Mouse (Mus musculus) T-helper 1 cell (primary cell): ENCODE results near the gene Aaed1.

ENCODE experiments used
- in situ Hi-C: fragments of 300-600 bp; cut with MboI, MseI; formaldehyde crosslinking; loops from one replicate; pipeline ENCODE4 v1.15.1; 2025; ENCODE audit warnings: high pct_unique_total_duplicates

The Aaed1 gene

DNA sequence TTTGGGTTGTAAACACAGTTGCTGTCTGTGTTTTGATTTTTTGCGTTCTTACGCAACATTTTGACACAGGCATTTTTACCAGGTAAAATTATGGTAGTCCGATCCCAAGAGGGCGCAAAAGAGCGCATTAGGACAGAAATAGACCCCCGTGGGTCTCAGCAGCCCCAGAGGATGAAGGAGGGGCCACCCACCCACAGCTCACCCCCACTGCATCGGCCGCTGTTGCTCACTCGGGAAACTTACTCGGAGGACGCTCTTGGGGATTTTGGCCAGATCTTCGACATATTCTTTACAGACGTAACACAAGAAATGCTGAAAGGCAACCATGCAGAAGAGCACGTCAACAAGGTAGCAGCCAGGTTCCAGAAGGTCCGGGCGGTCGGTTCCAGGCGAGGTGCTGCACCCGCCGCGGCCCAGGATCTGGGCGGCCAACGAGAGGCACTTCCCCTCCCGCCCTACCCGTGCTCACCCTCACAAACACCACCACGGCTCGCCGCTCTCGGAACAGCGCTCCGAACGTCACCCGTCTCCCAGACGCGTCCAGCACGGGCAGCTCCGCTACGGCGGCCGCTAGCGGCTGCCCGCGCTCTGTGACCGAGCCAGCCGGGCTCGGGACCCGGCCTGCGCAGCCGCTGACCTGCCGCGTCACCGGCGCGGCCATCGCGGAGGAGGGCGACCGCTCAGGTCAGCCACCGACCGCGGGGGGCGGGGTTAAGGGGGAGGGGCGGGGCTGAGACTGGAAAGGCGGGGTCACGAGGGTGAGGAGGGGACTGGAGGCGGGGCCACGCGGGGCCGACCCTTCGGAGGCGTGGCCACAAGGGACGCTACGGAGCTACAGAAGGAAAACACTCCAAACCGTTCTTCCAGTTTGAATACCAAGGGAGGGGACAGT, at the start of gene Aaed1:
Gene Aaed1, minus strand, starts transcription at position 687 of the 892 bp plus-strand sequence.
- in situ Hi-C loops, result loop anchor here (5.0 to 25.0 kb wide), 2 partner anchors 40 to 800 kb away; partner anchors contain the start of gene Mfsd14b

DNA sequence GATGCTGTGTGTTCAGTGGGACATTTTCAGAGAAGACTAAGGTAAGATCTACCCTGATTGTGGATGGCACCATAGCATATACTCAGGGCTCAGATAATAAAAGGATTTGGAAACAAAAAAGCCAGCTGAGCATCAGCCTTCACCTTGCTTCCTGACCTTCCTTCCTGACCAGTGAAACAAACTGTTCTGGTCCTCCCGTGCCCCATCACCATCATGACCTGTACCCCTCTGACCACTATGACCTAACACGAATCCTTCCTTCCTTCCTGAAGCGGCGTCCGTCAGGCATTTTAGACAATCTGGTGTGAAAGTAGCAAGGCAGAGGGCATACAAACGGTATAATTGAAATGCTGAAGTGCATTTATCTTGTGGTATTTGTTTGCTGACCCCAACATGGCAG, 49.6 kb upstream of the Aaed1 start:
- in situ Hi-C loops, result no loop called here

DNA sequence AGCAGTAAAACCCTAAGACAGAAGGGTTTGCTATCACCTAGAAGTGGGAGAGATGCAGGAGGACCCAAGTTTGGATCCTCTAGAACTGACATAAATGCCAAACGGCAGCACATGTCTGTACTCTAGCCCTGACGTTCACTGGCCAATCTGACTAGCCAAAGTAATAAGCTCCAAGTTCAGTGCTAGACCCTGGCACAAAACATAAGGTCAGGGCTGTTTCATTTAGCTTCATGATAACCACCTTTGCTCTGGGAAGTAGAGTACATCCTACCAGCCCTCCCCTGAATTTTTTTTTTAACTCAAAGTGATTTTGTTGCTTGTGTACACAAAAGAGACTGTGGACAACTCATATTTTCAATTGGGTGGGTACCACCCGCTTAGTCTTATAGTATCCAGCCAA, 48.5 kb upstream of the Aaed1 start:
- in situ Hi-C loops, result no loop called here

DNA sequence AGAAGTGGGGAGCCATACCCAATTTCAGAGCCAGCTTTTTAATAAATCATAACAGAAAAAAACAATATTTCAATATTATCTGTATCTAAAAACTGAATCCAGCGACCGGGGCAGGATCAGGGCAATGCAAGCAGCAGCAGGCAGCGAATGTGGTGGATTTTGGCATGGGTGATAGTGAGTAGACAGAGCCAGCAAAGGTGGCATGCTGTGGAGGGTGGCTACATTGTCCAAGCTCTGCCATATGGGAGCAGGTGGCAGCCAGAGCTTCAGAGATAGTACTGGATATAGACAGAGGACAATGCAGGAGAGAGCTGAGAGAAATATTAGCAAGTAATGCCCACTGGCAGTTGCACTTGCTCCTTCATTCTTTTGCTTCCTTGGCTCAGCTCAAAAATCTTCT, 47.2 kb upstream of the Aaed1 start:
- in situ Hi-C loops, result no loop called here

DNA sequence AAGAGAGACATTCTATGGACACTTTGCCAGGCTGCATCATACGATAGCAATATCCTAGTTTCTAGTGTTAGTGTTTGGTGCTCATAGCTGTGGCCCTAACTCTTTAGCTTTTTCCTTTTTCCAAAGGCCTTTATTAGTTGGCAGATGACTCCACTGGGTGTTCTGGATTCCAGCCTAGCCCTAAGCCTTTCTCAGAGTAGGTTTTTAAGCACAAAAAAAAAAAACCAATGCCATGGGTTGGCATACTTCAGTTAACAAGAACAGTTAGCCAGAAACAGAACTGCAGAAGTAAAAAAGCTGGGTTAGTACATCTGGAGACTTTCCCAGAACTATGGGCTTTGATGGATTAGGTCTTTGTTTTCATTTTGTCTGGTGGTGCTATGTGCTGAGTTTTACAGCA, 46.0 kb upstream of the Aaed1 start:
- in situ Hi-C loops, result no loop called here

DNA sequence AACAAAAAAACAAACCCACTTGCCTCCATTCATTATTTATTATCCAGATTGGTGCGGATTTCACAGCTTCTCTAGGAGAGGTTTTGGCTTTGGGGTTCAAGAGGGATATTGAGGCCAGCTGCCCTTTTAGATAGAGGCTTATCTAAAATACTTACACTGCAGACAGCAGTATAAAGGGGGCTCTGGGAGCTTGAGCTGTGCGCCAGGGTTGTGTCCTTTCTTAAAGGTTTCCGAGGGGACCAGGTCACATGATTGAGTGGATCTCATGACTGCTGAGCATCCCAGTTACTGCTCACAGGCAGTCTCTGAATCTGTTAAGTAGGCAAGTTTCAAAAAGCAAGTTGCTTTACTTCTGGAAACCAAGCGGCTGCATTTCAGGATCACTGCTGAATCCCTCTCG, 44.9 kb upstream of the Aaed1 start:
- in situ Hi-C loops, result no loop called here

DNA sequence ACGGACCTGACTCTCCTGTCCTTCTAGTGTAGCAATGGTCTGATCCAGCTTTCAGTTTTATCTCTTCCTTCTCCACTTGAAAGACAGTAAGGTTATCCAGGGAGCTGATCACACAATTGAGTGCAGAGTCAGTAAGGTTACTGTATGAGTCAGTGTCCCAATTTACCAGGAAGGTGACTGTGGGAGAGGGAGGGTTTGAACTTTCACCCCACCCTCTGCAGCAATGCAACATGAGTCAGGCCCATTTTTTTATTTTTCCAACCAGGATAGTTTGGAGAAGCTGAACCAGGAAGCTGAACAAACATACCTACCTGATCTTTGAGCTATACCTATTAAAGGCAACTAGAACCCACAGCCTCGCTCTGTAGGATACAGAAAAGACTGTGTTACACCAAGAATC, 37.0 kb upstream of the Aaed1 start:
- in situ Hi-C loops, result no loop called here

DNA sequence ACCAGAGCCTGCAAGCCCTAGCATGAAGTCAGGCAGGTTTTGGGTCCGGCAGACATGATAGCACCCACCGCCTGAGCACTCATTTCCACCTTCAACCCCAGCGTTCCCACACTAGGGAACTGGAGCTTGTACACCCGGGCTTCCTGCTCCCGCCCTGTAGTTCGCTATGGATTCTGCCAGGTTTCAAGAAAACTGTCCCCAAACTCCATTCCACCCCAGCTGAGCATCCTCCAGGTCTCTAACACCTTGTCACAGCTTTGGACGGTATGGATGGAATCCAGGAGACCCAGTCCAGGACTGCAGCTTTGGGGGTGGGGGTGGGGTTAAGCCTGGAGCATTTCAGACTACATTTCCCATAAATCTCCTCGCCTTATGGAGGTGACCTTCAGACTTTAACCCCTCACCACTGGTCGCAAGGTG, 31.6 kb upstream of the Aaed1 start:
- in situ Hi-C loops, result no loop called here

DNA sequence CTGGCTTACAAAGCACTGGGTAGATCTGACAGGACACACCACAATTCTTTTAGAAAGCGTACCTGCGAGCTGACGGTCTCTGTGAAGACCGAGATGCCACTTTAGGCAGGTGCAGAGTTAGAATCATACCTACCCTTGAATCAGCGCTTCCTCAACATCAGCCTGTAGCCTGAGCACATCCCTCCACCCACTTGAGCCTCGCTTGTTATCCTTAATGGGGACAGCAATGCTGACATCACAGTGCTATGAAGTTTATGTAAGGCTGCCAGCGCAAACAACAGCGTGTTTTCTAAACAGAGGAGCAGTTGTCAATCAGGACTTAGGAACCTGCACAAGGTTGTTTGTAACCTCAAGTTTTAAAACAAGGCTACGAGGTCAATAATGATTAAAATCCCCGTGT, 31.1 kb upstream of the Aaed1 start:
- in situ Hi-C loops, result no loop called here

DNA sequence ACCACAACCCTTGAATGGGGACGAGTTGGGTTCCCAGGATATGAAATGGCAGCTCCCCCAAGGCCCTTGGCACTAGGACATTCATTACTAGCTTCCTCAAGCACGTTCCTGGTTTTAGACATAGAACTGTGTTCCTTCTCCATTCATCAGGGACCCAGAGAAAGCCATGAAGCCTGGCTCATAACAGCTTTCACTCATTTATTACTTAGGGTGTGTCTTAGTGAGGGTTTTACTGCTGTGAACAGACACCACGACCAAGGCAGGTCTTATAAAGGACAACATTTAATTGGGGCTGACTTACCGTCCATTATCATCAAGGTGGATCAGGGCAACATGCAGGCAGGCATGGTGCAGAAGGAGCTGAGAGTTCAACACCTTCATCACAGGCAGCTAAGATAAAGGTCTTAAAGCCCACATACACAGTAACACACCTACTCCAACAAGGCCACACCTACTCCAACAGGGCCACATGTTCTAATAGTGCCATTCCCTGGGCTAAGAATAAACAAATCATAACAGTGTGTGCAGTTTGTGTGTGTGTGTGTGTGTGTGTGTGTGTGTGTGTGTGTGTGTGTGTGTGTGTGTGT, 23.1 kb upstream of the Aaed1 start:
- in situ Hi-C loops, result no loop called here

DNA sequence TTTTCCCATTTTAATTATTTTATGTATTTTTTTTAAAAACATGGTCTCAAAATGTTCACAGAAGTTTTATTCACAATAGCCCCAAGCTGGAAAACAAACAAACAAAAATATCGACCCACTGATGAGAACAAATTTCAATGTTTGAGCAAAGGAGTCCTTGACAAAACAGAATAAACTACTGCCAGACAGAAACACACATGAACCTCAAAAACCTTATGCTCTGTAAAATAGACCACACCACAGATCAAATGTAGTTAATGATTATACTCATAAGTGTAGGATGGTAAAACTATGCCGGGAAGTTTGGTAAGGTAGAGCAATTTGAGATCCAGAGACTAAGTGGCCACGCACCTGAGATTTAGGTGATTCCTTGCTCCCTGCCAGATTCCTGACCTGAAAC, 20.6 kb upstream of the Aaed1 start:
- in situ Hi-C loops, result no loop called here

DNA sequence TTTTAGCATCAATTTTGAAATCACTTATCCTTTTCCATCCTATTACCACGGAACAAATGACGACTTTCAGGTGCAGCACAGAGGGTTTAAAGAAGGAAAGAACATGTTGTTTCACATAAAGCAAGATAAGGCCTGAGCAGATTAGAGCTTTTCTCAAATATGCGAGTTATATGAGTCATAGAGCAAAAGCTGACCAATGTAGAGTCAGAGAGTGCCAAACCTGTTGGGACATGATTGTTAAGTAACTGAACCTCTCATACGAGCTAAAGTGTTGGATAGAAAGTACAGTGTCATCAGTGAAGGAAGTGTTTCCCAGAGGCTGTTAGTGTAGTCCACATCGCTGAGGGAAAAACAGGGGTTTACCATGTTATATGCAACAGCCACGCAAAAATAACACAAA, 19.8 kb upstream of the Aaed1 start:
- in situ Hi-C loops, result no loop called here

DNA sequence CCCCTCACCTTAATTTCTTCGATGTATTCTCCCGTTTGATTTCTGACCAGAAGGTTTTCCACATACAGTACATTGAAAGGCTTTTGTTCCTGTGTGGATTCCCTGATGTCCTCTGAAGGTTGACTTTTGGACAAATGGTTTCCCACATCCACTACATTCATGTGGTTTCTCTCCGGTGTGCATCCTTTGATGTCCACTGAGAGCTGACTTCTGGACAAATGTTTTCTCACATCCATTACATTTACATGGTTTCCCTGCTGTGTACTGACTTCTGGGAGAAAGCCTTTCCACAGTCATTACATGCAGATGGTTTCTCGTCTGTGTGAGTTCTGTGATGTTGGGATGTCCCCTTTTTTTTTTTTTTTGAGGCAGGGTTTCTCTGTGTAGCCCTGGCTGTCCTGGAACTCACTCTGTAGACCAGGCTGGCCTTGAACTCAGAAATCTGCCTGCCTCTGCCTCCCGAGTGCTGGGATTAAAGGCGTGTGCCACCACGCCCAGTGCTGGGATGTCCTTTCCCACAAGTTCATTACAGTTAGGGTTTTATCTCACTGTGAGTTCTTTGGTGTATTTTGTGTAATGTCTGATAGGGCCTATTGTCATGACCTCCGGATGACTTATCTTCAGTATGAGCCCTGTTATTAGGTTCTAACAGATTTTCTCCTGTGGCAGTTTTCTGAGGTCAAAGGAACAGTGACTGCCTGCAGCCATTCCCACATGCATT, 10.2 kb upstream of the Aaed1 start:
- in situ Hi-C loops, result loop anchor here (25.0 kb wide), 1 partner anchor 790 kb away; the partner anchor contains the start of gene Mfsd14b

DNA sequence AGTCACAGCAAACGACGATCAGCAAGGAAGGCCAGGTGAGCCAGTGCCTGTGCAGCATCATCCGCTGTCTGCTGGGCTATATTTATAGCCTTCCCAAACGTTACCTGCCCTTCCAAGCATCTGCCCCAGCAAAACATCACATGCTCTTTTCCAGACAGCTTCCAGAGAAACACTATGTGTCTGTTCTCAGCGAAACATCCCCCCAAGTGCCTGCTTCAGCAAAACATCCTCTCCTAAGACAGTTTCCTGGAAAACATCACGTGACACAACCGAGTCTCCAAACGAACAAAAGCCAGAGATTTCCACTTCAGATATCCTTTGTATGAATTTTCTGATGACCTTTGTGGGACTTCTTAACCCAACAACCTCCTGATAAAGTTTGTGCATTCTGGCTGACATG, 7.8 kb upstream of the Aaed1 start:
- in situ Hi-C loops, result loop anchor here (25.0 kb wide), 1 partner anchor 792 kb away; the partner anchor contains the start of gene Mfsd14b

DNA sequence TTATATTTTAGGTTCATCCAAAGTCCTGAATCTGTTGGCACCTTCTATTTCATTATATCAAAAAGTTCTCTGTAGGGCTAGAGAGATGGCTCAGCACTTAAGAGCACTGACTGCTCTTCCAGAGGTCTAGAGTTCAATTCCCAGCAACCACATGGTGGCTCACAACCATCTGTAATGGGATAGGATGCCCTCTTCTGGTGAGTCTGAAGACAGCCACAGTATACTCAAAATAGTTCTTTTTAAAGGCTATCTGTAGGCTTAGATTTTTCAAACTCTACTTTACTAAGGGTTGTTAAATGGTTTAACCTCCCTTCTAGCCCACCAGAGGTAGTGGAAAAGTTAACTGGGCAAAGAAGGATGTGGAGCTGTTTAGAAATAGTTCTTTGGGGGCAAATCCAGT, 7.3 kb upstream of the Aaed1 start:
- in situ Hi-C loops, result loop anchor here (5.0 to 25.0 kb wide), 3 partner anchors 58 to 793 kb away; partner anchors contain the start of gene Mfsd14b

DNA sequence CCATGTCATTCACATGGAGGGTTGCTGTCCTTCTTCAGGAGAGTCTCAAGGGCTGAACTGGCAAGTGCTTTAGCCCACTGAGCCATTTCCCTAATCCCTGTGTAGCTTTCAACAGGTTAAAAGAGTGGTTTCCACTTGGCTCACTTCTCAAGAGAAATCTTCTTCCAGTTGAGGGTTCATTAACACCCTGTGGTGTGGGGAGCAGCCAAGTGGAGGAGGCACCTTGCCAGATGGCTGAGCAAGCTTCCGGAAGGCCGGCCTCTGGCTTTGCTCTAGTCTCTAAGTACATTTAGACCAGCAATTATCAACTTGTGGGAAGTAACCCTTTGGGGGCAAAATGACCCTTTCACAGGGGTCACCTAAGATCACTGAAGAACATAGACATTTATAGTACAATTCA, 5.8 kb upstream of the Aaed1 start:
- in situ Hi-C loops, result loop anchor here (5.0 to 25.0 kb wide), 3 partner anchors 59 to 794 kb away; partner anchors contain the start of gene Mfsd14b

DNA sequence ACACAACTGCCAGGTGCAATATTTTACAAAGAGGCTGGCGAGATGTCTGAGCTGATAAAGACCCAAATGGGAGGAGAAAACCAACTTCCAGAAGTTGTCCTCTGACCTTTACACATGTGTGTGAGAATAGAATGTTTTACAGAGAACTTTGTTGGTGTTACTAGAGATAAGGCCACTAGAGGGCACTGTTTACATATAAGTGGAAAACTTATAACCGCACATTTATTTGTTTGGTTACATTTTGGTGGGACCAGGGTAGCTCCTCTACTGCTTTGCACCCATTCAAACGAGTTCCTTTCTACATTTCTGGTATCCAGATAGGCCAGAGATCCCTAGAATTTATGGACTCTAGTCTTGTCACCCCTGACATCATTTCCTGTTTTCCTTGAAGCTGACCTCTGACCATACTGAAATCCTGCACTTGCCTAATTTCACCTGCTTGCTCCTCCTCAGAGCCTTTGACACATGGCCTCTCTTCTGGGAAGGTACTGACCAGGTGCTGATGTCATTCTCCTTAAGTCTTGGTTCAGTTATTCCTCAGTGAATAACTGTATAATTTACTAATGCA, 3.1 kb upstream of the Aaed1 start:
- in situ Hi-C loops, result loop anchor here (5.0 to 25.0 kb wide), 3 partner anchors 62 to 797 kb away; partner anchors contain the start of gene Mfsd14b

DNA sequence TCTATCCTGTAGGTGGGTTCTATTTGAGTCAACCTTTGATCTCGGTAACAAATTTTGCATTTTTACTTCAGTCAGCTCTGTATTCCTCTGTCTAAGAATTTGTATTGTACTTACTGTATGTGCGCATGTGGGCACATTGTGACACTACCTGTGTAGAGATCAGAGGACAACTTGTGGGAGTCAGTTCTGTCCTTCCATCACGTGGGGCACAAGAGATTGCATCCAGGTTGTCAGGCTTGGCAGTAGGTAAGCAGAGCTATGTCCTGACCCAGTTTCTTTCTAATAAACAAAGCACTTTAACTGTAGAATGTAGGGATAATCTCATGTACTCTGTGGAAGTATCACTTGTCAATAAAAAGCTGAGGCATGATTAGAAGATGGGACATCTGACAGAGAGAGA, 1.5 kb upstream of the Aaed1 start:
- in situ Hi-C loops, result loop anchor here (5.0 to 25.0 kb wide), 2 partner anchors 42 to 798 kb away; partner anchors contain the start of gene Mfsd14b

DNA sequence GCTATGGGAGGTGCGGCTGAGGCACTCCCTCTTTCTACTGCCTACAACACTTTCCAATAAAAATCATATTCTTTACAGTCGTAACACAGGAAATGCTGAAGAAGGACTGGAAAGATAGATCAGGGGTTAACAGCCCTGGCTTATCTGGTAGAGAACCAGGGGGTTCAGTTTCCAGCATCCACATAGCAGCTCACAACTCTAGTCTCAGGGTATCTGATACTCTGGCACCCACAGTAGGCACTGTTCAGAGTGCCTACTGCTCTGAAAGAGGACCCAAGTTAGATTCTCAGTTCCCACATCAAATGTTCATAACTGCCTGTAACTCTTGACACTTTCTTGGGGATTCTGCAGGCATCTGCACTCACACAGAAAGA, 393 bp upstream of the Aaed1 start:
- in situ Hi-C loops, result loop anchor here (5.0 to 25.0 kb wide), 2 partner anchors 41 to 799 kb away; partner anchors contain the start of gene Mfsd14b

DNA sequence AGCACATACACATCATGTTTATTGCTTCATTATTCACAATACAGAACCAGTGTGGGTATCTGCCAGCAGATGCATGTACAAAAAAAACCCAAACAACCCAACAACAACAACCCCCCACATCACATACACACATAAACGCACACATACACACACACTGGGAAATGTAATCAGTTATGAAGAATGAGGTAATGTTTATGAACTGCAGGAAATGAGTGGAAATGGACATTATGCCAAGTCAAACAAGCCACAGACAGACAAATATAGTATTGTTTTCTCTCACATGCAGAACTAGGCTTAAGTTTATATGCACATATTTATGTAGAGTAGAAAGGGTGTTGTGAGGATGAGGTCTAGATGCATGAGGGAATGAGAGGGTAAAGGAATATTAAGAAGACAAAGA, 1.2 kb downstream of the Aaed1 start:
- in situ Hi-C loops, result loop anchor here (5.0 to 25.0 kb wide), 2 partner anchors 39 to 801 kb away; partner anchors contain the start of gene Mfsd14b

DNA sequence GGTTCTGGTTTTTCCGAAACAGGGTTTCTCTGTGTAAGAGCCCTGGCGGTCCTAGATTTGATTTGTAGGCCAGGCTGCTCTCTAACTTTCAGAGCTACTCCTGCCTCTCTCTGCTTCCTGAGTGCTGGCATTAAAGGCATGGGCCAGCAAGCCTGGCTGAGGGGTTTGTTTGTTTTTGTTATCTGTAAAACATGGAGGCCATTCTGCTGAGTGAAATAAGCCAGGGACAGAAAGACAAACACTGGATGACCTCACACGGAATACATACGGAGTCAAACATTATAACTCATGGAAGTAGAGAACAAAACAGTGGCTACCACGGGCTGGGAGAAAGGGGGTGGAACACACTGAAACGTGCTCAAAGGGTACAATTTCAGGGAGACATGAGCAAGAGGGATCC, 1.9 kb downstream of the Aaed1 start:
- in situ Hi-C loops, result loop anchor here (5.0 to 25.0 kb wide), 2 partner anchors 38 to 802 kb away; partner anchors contain the start of gene Mfsd14b
